Mouse (Mus musculus) bone marrow, adult 2 months (tissue): ENCODE measurements around the gene Lipe. TPM values are rescaled to one million over a fixed set of nuclear protein-coding genes. Genes with fewer than 3 reads are reported as not detected.

Source experiments
- H3K27ac ChIP-seq: fragments of 200-500 bp; 2 replicates; pipeline ENCODE4 v1.5.1; 2012; ENCODE audit warnings: low read depth, mild to moderate bottlenecking, control low read depth, inconsistent platforms, low read length; ENCODE audit not compliant: control insufficient read depth, poor library complexity, insufficient read depth
- H3K4me1 ChIP-seq: fragments of 200-500 bp; 2 replicates; pipeline ENCODE4 v1.6.1; 2011; ENCODE audit warnings: low read length; ENCODE audit not compliant: control insufficient read depth, insufficient read depth
- H3K4me3 ChIP-seq: fragments of 200-500 bp; replicated peaks from 2 replicates; pipeline ENCODE3; 2011; ENCODE audit warnings: mild to moderate bottlenecking, low read depth, low read length, control low read depth; ENCODE audit not compliant: control insufficient read depth
- CTCF ChIP-seq: fragments of 200-500 bp; IDR thresholded peaks from 2 replicates; pipeline ENCODE4 v1.5.1; 2011; ENCODE audit warnings: low read length, control low read depth; ENCODE audit not compliant: control insufficient read depth, insufficient read depth
- POLR2A ChIP-seq: fragments of 200-500 bp; IDR thresholded peaks from 2 replicates; pipeline ENCODE4 v1.6.1; 2011; ENCODE audit warnings: low read depth, mild to moderate bottlenecking, control low read depth, low read length, borderline replicate concordance; ENCODE audit not compliant: control insufficient read depth
- WGBS: fragments of 180-500 bp; shearing (Covaris S2); methylation state at CpG from one replicate; pipeline ENCODE4 v1.1.7; 2018; 5-methylcytosine and 5-hydroxymethylcytosine counted together
- polyA plus RNA-seq: library from polyadenylated mRNA; stranded (reverse); fragments of >200 nt; gene quantifications from 2 replicates; pipeline ENCODE4 v1.2.4, GENCODE M21; 2011; ENCODE audit warnings: low replicate concordance; ENCODE audit not compliant: missing spikeins, insufficient read depth, insufficient read length

The Lipe gene
- polyA plus RNA-seq, 1 experiment: 311 TPM

- Histone ChIP-seq H3K27ac (no peak overlapping the region), H3K4me1 (no peaks in the 10 kb centered on the region; the same call in 1 of the 2 replicates), H3K4me3 (no peak overlapping the region)
- TF ChIP-seq CTCF (peak; percentile 72), POLR2A (no peak)
- WGBS: 45% methylated on average over 4 of the region's 4 CpGs
Measured at GRCm38 (mm10) chr7:25424429-25424828, 25.9 kb upstream of the Lipe start.

DNA sequence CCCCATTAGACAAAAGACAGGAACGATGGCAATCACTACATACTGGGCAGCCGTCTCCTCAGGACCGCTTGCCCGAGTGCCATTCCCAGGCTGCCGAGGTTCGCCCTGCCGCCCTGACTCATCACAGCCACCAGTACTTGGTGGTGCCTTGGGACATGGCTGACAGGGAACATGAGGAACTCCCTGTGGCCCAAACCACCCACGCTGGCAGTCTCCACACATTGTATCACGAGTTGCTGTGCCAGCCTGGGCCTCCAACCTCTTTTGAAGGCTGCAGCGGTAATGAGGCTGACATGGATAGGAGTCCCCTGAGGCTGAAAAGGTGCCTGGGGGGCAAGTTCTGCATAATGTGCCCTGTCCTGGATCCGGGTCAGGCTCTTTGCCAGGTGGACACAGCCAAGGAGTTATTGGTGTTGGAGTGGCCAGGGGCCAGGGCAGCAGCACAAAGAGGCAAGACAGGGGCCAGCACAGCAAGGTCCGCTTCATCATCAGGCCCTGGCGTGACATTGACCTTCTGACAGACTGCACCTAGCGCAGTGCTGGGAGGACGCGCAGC is 23.9 kb upstream of the Lipe start:
- 86% methylated on average over 16 of the region's 16 CpGs for WGBS
- no peaks in the 10 kb centered on the region; the same call in 1 of the 2 replicates for H3K4me1 ChIP-seq
- no peak for TF ChIP-seq CTCF
- TF ChIP-seq POLR2A: no peak
- H3K4me3 ChIP-seq: no peak overlapping the region
- H3K27ac ChIP-seq: no peak overlapping the region

GRCm38 (mm10) chr7:25419943-25420342 is 21.4 kb upstream of the Lipe start:
- TF ChIP-seq POLR2A: no peak
- no peak for TF ChIP-seq CTCF
- Histone ChIP-seq H3K27ac (no peak overlapping the region), H3K4me1 (no peaks in the 10 kb centered on the region; the same call in 1 of the 2 replicates), H3K4me3 (no peak overlapping the region)
- WGBS: 72% methylated on average over 4 of the region's 4 CpGs

DNA sequence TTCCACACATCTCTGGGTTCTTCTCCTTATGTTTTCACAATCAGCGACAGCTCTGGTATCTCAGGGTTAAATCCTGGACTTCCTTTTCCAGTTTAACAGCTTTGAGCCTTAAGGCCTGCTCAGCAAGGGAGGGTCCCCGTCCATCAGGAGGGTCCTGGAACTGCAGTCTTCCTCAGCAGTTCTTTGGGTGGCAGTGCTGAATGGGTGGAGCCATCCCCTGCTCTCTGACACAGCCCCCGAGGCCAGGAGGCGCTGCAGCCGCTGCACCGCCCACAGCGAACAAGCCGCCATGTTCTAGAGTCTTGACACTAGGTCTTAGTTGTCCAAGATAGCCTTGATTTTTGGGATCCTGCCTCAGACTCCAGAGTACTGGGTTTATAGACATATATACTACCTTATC is 21.0 kb upstream of the Lipe start:
- no peak overlapping the region for H3K27ac ChIP-seq
- 82% methylated on average over 8 of the region's 8 CpGs for WGBS
- no peaks in the 10 kb centered on the region; the same call in 1 of the 2 replicates for H3K4me1 ChIP-seq
- no peak for TF ChIP-seq POLR2A
- no peak for TF ChIP-seq CTCF
- no peak overlapping the region for H3K4me3 ChIP-seq

- no peak overlapping the region for H3K27ac ChIP-seq
- no peak overlapping the region for H3K4me3 ChIP-seq
- WGBS: 69% methylated on average over 1 of the region's 1 CpGs
- TF ChIP-seq CTCF: peak; percentile 47
- TF ChIP-seq POLR2A: no peak
- H3K4me1 ChIP-seq: no peaks in the 10 kb centered on the region; the same call in 1 of the 2 replicates
Measured at GRCm38 (mm10) chr7:25417597-25417996, 19.1 kb upstream of the Lipe start.

GRCm38 (mm10) chr7:25412833-25413441 is 14.4 kb upstream of the Lipe start, which contains the start of gene Cxcl17:
Cxcl17 (minus strand) TSS chr7:25412886.
- WGBS: 55% methylated on average over 7 of the region's 7 CpGs
- TF ChIP-seq POLR2A (no peak), CTCF (no peak)
- H3K27ac ChIP-seq: no peak within 1 kb of the TSS; the same call in 1 of the 2 replicates
- H3K4me1 ChIP-seq: no peaks in the 10 kb centered on the region
- no peak within 1 kb of the TSS for H3K4me3 ChIP-seq

- WGBS: 80% methylated on average over 3 of the region's 3 CpGs
- Histone ChIP-seq H3K27ac (no peak overlapping the region), H3K4me1 (no peaks in the 10 kb centered on the region), H3K4me3 (no peak overlapping the region)
- TF ChIP-seq POLR2A (no peak), CTCF (no peak)
Measured at GRCm38 (mm10) chr7:25411861-25412260, 13.4 kb upstream of the Lipe start.

- TF ChIP-seq CTCF (no peak), POLR2A (no peak)
- Histone ChIP-seq H3K27ac (no peak overlapping the region), H3K4me3 (no peak overlapping the region), H3K4me1 (no peaks in the 10 kb centered on the region; the same call in 1 of the 2 replicates)
- WGBS: 74% methylated on average over 1 of the region's 1 CpGs
Measured at GRCm38 (mm10) chr7:25410969-25411615, 12.6 kb upstream of the Lipe start.
